Mouse (Mus musculus) CH12.LX (cell line): ENCODE data around the gene Zbtb11. TPM values are rescaled to one million over a fixed set of nuclear protein-coding genes. Genes with fewer than 3 reads are reported as not detected.
A peak's percentile ranks its signal among the peaks of the same experiment; 100 is the strongest.

ENCODE experiments used
- DNase-seq: peaks from one replicate; pipeline ENCODE4 v3.0.0-alpha.2; 2013; ENCODE audit errors: extremely low read depth
- H3K27ac ChIP-seq: 2 replicates; pipeline ENCODE4 v1.5.1; 2012; ENCODE audit warnings: low read depth, mild to moderate bottlenecking, control low read depth, moderate library complexity; ENCODE audit not compliant: insufficient read depth
- H3K27me3 ChIP-seq: replicated peaks from 2 replicates; pipeline ENCODE3; 2012; ENCODE audit warnings: inconsistent platforms
- H3K36me3 ChIP-seq, 2 experiments: replicated peaks in 1 of 2; 2 replicates each; pipeline versions ENCODE3 to v1.6.1; 2012; ENCODE audit warnings: inconsistent platforms in 1 of 2, low read length in 1 of 2, mild to moderate bottlenecking in 1 of 2, mixed read lengths in 1 of 2, moderate library complexity in 1 of 2; ENCODE audit not compliant: control insufficient read depth in 1 of 2, insufficient read depth in 1 of 2
- H3K4me1 ChIP-seq, 2 experiments: 2 replicates each; pipeline ENCODE4 v1.6.1; 2012; ENCODE audit warnings: inconsistent platforms in 1 of 2, moderate library complexity in 1 of 2; ENCODE audit not compliant: insufficient read depth in 2 of 2, control insufficient read depth in 1 of 2
- H3K4me2 ChIP-seq: 2 replicates; pipeline ENCODE4 v1.6.1; 2012; ENCODE audit warnings: low read depth, mild to moderate bottlenecking, control low read depth; ENCODE audit not compliant: poor library complexity, insufficient read depth, severe bottlenecking
- H3K4me3 ChIP-seq, 3 experiments: fragments of 150-350 bp in 1 of 3; sonication (generic) in 1 of 3; replicated peaks in 1 of 3; 2 replicates each; pipeline versions ENCODE3 to v1.5.1; 2011 to 2012; ENCODE audit warnings: low read depth in 2 of 3, low read length in 2 of 3, mild to moderate bottlenecking in 2 of 3, moderate library complexity in 2 of 3, control low read depth in 1 of 3, improper control_type of control experiment in 1 of 3, inconsistent platforms in 1 of 3, mixed read lengths in 1 of 3; ENCODE audit not compliant: poor library complexity in 1 of 3
- H3K79me2 ChIP-seq: replicated peaks from 2 replicates; pipeline ENCODE4 v1.6.1; 2012; ENCODE audit warnings: mild to moderate bottlenecking, moderate library complexity; ENCODE audit not compliant: control insufficient read depth, poor library complexity, insufficient read depth, severe bottlenecking; ENCODE audit errors: extremely low read depth
- H3K9ac ChIP-seq: 2 replicates; pipeline ENCODE4 v1.6.1; 2012; ENCODE audit warnings: low read depth, mild to moderate bottlenecking, control low read depth, moderate library complexity; ENCODE audit not compliant: insufficient read depth
- H3K9me3 ChIP-seq: replicated peaks from 2 replicates; pipeline ENCODE3; 2012; ENCODE audit warnings: low read length, inconsistent platforms, mixed read lengths
- BHLHE40 ChIP-seq: IDR thresholded peaks from 2 replicates; pipeline ENCODE4 v1.6.1; 2011; ENCODE audit warnings: mild to moderate bottlenecking, low read depth, low read length, improper control_type of control experiment
- CHD1 ChIP-seq: IDR thresholded peaks from 2 replicates; pipeline ENCODE4 v1.6.1; 2012; ENCODE audit warnings: low read depth, low read length, improper control_type of control experiment, inconsistent platforms
- CHD2 ChIP-seq: IDR thresholded peaks from 2 replicates; pipeline ENCODE4 v1.6.1; 2011; ENCODE audit warnings: low read length, improper control_type of control experiment
- CTCF ChIP-seq, 2 experiments: IDR thresholded peaks in 1 of 2; conservative IDR thresholded peaks in 1 of 2; 2 replicates each; pipeline ENCODE4 v1.5.1; 2011 to 2012; ENCODE audit warnings: low read depth in 2 of 2, low read length in 2 of 2, improper control_type of control experiment in 1 of 2, inconsistent platforms in 1 of 2, mild to moderate bottlenecking in 1 of 2, moderate library complexity in 1 of 2
- E2F4 ChIP-seq: IDR thresholded peaks from 2 replicates; pipeline ENCODE4 v1.6.1; 2011; ENCODE audit warnings: low read depth, low read length, improper control_type of control experiment; ENCODE audit not compliant: insufficient replicate concordance
- ELF1 ChIP-seq: IDR thresholded peaks from 2 replicates; pipeline ENCODE4 v1.6.1; 2014; ENCODE audit warnings: low read depth, mild to moderate bottlenecking, inconsistent platforms, low read length, improper control_type of control experiment
- EP300 ChIP-seq: IDR thresholded peaks from 2 replicates; pipeline ENCODE4 v1.6.1; 2011; ENCODE audit warnings: low read length, improper control_type of control experiment
- GABPA ChIP-seq: IDR thresholded peaks from 2 replicates; pipeline ENCODE4 v1.6.1; 2012; ENCODE audit warnings: low read depth, low read length, improper control_type of control experiment, inconsistent platforms; ENCODE audit not compliant: insufficient replicate concordance
- IRF4 ChIP-seq: IDR thresholded peaks from 2 replicates; pipeline ENCODE4 v1.6.1; 2014; ENCODE audit warnings: low read depth, mild to moderate bottlenecking, inconsistent platforms, low read length, improper control_type of control experiment
- JUN ChIP-seq: IDR thresholded peaks from 2 replicates; pipeline ENCODE4 v1.6.1; 2011; ENCODE audit warnings: low read depth, mild to moderate bottlenecking, low read length, improper control_type of control experiment, moderate library complexity; ENCODE audit not compliant: insufficient read depth
- KAT2A ChIP-seq: IDR thresholded peaks from 2 replicates; pipeline ENCODE4 v1.6.1; 2012; ENCODE audit warnings: low read length, improper control_type of control experiment, inconsistent platforms; ENCODE audit not compliant: insufficient replicate concordance
- MAX ChIP-seq: IDR thresholded peaks from 2 replicates; pipeline ENCODE4 v1.6.1; 2011; ENCODE audit warnings: low read length, improper control_type of control experiment
- MAZ ChIP-seq: IDR thresholded peaks from 2 replicates; pipeline ENCODE4 v1.6.1; 2012; ENCODE audit warnings: low read depth, mild to moderate bottlenecking, inconsistent platforms, low read length, improper control_type of control experiment, moderate library complexity
- MEF2A ChIP-seq: IDR thresholded peaks from 2 replicates; pipeline ENCODE4 v1.6.1; 2014; ENCODE audit warnings: low read depth, mild to moderate bottlenecking, inconsistent platforms, low read length, improper control_type of control experiment, borderline replicate concordance
- MXI1 ChIP-seq: IDR thresholded peaks from 2 replicates; pipeline ENCODE4 v1.6.1; 2011; ENCODE audit warnings: mild to moderate bottlenecking, low read depth, low read length, improper control_type of control experiment
- NELFE ChIP-seq: IDR thresholded peaks from 2 replicates; pipeline ENCODE4 v1.6.1; 2011; ENCODE audit warnings: low read depth, low read length, improper control_type of control experiment
- PAX5 ChIP-seq: IDR thresholded peaks from 2 replicates; pipeline ENCODE4 v1.6.1; 2012; ENCODE audit warnings: low read length, inconsistent platforms, mixed read lengths
- POLR2A ChIP-seq: IDR thresholded peaks from 2 replicates; pipeline ENCODE4 v1.6.1; 2011; ENCODE audit warnings: low read depth, mild to moderate bottlenecking, improper control_type of control experiment, low read length
- POLR2AphosphoS2 ChIP-seq: IDR thresholded peaks from 2 replicates; pipeline ENCODE4 v1.6.1; 2011; ENCODE audit warnings: low read depth, low read length, improper control_type of control experiment
- RAD21 ChIP-seq: IDR thresholded peaks from 2 replicates; pipeline ENCODE4 v1.6.1; 2011; ENCODE audit warnings: low read depth, mild to moderate bottlenecking, low read length, improper control_type of control experiment, moderate library complexity
- SIN3A ChIP-seq: IDR thresholded peaks from 2 replicates; pipeline ENCODE4 v1.6.1; 2012; ENCODE audit warnings: low read length, improper control_type of control experiment, inconsistent platforms
- SMC3 ChIP-seq: IDR thresholded peaks from 2 replicates; pipeline ENCODE4 v1.6.1; 2011; ENCODE audit warnings: low read depth, low read length, improper control_type of control experiment
- TBP ChIP-seq: conservative IDR thresholded peaks from 2 replicates; pipeline ENCODE4 v1.6.1; 2011; ENCODE audit warnings: low read depth, low read length, improper control_type of control experiment
- UBTF ChIP-seq: IDR thresholded peaks from 2 replicates; pipeline ENCODE4 v1.6.1; 2012; ENCODE audit warnings: low read depth, mild to moderate bottlenecking, inconsistent platforms, low read length, improper control_type of control experiment, moderate library complexity
- USF1 ChIP-seq: IDR thresholded peaks from 2 replicates; pipeline ENCODE4 v1.6.1; 2014; ENCODE audit warnings: low read depth, mild to moderate bottlenecking, inconsistent platforms, low read length, improper control_type of control experiment
- USF2 ChIP-seq: conservative IDR thresholded peaks from 2 replicates; pipeline ENCODE4 v1.6.1; 2011; ENCODE audit warnings: low read depth, low read length, improper control_type of control experiment
- ZMIZ1 ChIP-seq: IDR thresholded peaks from 2 replicates; pipeline ENCODE4 v1.6.1; 2012; ENCODE audit warnings: low read depth, mild to moderate bottlenecking, inconsistent platforms, low read length, improper control_type of control experiment
- ZNF384 ChIP-seq: IDR thresholded peaks from 2 replicates; pipeline ENCODE4 v1.6.1; 2012; ENCODE audit warnings: low read depth, low read length, improper control_type of control experiment, inconsistent platforms
- dilution Hi-C: fragments of 300-500 bp; cut with MboI; formaldehyde crosslinking; loops from 2 replicates; pipeline ENCODE4 v1.14.3; 2020; ENCODE audit warnings: low sequenced_read_pairs; ENCODE audit not compliant: extremely low pct_unique_long_range_greater_than_20kb, extremely low pct_ligation_motif_present
- in situ Hi-C: fragments of 300-500 bp; cut with MboI; formaldehyde crosslinking; loops from 3 replicates; pipeline ENCODE4 v1.14.3; 2019; ENCODE audit warnings: low sequenced_read_pairs, low pct_ligation_motif_present, low pct_unique_long_range_greater_than_20kb, mixed read lengths
- polyA plus RNA-seq: library from polyadenylated mRNA; unstranded; fragments of >175 nt; gene quantifications from 2 replicates; pipeline ENCODE4 v1.2.1, GENCODE M21; 2012; ENCODE audit warnings: low read depth; ENCODE audit not compliant: insufficient read length
- total RNA-seq, 2 experiments: library from RNA; depleted of rRNA; stranded (reverse); fragments of 300-350 nt in 1 of 2; fragments of >200 nt in 1 of 2; gene quantifications; 2 replicates each; pipeline ENCODE4 v1.2.3; 2012 to 2014

Gene Zbtb11
- total and polyA plus RNA-seq, 3 experiments = 19.8 to 33.0 (median 21.4) TPM

GRCm38 (mm10) chr16:55933681-55934343, 39.9 kb upstream of the Zbtb11 start:
- H3K4me3 ChIP-seq = peak overlapping the region; percentile 65 to 81 (median 71)
- in situ Hi-C loops (loop anchor here (25.0 kb wide), 1 partner anchor 778 kb away; the partner anchor contains the start of gene Tfg), dilution Hi-C loops (no loop called here)
- no peaks in the 10 kb centered on the region for H3K27me3 ChIP-seq
- peaks cover 0 to 14% of the 10 kb centered on the region in 2 experiments; a peak in 1 of 4 replicates for H3K4me1 ChIP-seq
- H3K36me3 ChIP-seq = peaks cover 10 to 27% of the 10 kb centered on the region in 2 experiments
- peak overlapping the region; percentile 45 for H3K4me2 ChIP-seq
- H3K9ac ChIP-seq = peak overlapping the region; percentile 69
- peak; percentile 62 for DNase-seq
- peaks cover 3% of the 10 kb centered on the region for H3K9me3 ChIP-seq
- no peak for TF ChIP-seq KAT2A
- 0 out of 2 replicates have a peak, but pooled peaks have one; percentile 22 for TF ChIP-seq IRF4
- peak; percentile 26; the same call in 1 of the 2 replicates for TF ChIP-seq USF2
- TF ChIP-seq CTCF (conservative IDR thresholded peaks at IDR 0.05 in 1 of 2, IDR thresholded peaks at IDR 0.05 in 1 of 2; ENCODE audit: low read depth in 2 of 2, low read length in 2 of 2) = 0 out of 4 replicates have a peak, but pooled peaks of 1 of the 2 experiments have one; percentile 9
- TF ChIP-seq CHD1 = 0 out of 2 replicates have a peak, but pooled peaks have one; percentile 45
- TF ChIP-seq MXI1 = peak; percentile 58; the same call in 1 of the 2 replicates
- peak; percentile 77 for TF ChIP-seq SIN3A
- peak; percentile 19; the same call in 1 of the 2 replicates for TF ChIP-seq NELFE
- peak; percentile 44 for TF ChIP-seq USF1
- TF ChIP-seq E2F4 = no peak
- TF ChIP-seq BHLHE40 = peak; percentile 86
- TF ChIP-seq JUN = no peak
- 0 out of 2 replicates have a peak, but pooled peaks have one; percentile 43 for TF ChIP-seq CHD2
- TF ChIP-seq MAX = peak; percentile 73; the same call in 1 of the 2 replicates
- 0 out of 2 replicates have a peak, but pooled peaks have one; percentile 16 for TF ChIP-seq ELF1
- H3K79me2 ChIP-seq = 0 out of 2 replicates have a peak, but pooled peaks cover 7% of the 10 kb centered on the region
- peak overlapping the region; percentile 5; the same call in 1 of the 2 replicates for H3K27ac ChIP-seq

- peak within 1 kb of the TSS; percentile 65 to 81 (median 71) for H3K4me3 ChIP-seq
- peak; percentile 97 for DNase-seq
- peaks cover 3% of the 10 kb centered on the region for H3K9me3 ChIP-seq
- in situ Hi-C loops = loop anchor here (25.0 kb wide), 1 partner anchor 778 kb away; the partner anchor contains the start of gene Tfg
- peaks cover 0 to 14% of the 10 kb centered on the region in 2 experiments; a peak in 1 of 4 replicates for H3K4me1 ChIP-seq
- 0 out of 2 replicates have a peak, but pooled peaks cover 7% of the 10 kb centered on the region for H3K79me2 ChIP-seq
- peak within 1 kb of the TSS; percentile 8; the same call in 1 of the 2 replicates for H3K27ac ChIP-seq
- peak within 1 kb of the TSS; percentile 57 for H3K4me2 ChIP-seq
- no peaks in the 10 kb centered on the region for H3K27me3 ChIP-seq
- dilution Hi-C loops = no loop called here
- H3K9ac ChIP-seq = peak within 1 kb of the TSS; percentile 69
- peaks cover 5 to 20% of the 10 kb centered on the region in 2 experiments for H3K36me3 ChIP-seq
- TF ChIP-seq POLR2AphosphoS2 = no peak
- peak; percentile 70 for TF ChIP-seq SIN3A
- peak; percentile 32; the same call in 1 of the 2 replicates for TF ChIP-seq E2F4
- TF ChIP-seq USF1 = no peak
- peak; percentile 67 for TF ChIP-seq ELF1
- peak; percentile 59; the same call in 1 of the 2 replicates for TF ChIP-seq GABPA
- no peak for TF ChIP-seq ZMIZ1
- TF ChIP-seq USF2 = no peak
- no peak for TF ChIP-seq RAD21
- TF ChIP-seq EP300 = no peak
- TF ChIP-seq UBTF = no peak
- no peak for TF ChIP-seq ZNF384
- TF ChIP-seq TBP = 0 out of 2 replicates have a peak, but pooled peaks have one; percentile 31
- no peak for TF ChIP-seq CTCF (conservative IDR thresholded peaks at IDR 0.05 in 1 of 2, IDR thresholded peaks at IDR 0.05 in 1 of 2; ENCODE audit: low read depth in 2 of 2, low read length in 2 of 2)
- TF ChIP-seq MAZ = peak; percentile 69; the same call in 1 of the 2 replicates
- no peak for TF ChIP-seq SMC3
- TF ChIP-seq MEF2A = no peak
- TF ChIP-seq CHD2 = no peak
- TF ChIP-seq POLR2A = peak; percentile 79
- TF ChIP-seq KAT2A = peak; percentile 94; the same call in 1 of the 2 replicates
- TF ChIP-seq MXI1 = peak; percentile 90
- no peak for TF ChIP-seq PAX5
- TF ChIP-seq IRF4 = peak; percentile 59
Observed at GRCm38 (mm10) chr16:55934453-55935037, 39.1 kb upstream of the Zbtb11 start, which contains the start of gene Cep97. Gene Cep97, minus strand, starts transcription at chr16:55934855.
